Mouse (Mus musculus) adrenal gland, postnatal 25 days (tissue): ENCODE measurements at regions not wholly inside any gene's neighbourhood (a gene's known extent, or its start where the extent isn't known, plus 50 kb on each side); places are given as distances from the start of the nearest gene placed in this dataset.

ENCODE experiments used
- DNase-seq: peaks from one replicate; pipeline ENCODE4 v3.0.0; 2021; ENCODE audit warnings: mixed read lengths

DNA sequence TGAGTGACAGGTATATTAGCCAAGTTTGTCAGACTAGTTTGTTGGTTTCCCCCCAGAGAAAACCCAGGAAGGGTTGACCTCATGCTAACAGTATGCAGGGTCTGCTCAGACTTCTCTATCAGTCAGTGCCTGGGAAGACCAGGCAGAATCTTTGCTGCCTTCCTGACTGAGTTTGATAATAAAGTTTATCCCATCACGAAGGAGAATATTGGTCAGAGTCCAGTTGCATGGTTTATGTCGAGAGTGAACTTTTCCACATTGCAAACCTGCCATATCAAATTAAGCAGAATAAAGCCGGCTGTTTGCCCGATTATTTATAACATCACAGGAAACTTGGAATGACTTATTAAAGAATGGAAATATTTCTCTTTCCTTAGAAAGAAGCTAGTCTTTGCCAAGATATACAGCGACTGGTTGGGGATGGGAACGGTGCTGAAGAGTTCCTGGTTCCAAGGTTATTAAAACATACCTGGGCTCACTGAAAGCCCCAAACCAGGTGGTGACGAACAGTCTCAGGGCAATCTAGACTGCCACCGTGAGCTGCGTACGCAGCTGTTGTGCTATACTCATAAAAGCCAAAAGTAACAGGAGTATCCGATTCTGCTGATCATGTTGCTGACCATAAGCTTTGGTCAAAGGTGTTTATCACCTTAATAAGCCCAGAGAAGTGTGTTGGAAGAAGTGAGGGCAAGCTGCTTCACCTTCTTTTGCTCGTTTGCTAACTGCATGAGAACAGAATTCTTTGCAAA lies 1536.7 kb upstream of the Flrt2 start:
- DNase-seq, result no peak

GRCm38 (mm10) chr12:94182358-94182757 lies 1509.7 kb upstream of the Flrt2 start:
- DNase-seq, result no peak

DNA sequence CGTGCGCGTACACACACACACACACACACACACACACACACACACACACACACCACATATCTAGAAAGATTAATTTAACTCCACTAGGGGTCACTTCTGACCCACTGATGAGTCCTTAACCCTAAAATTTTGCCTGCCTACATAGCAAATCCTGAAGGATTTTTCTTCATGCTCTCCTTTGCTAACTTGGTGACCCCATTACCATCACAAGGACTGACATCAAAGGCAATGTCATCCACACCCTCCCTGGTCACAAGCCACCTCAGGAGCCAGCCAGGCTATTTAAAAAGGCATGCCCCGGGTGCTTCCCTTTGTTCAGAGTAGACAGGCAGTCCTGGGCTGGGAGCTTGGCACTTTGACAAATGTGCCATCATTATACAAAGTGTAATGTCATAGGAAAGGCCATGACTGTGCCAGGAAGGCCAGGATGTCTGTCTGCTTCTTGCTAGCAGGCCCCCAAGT lies 1501.4 kb upstream of the Flrt2 start:
- peak; percentile 27 for DNase-seq

GRCm38 (mm10) chr12:94217906-94218305 lies 1474.1 kb upstream of the Flrt2 start:
- no peak for DNase-seq

- no peak for DNase-seq
Observed at GRCm38 (mm10) chr12:94229894-94230293, 1462.1 kb upstream of the Flrt2 start.

GRCm38 (mm10) chr12:94245366-94245765 lies 1446.7 kb upstream of the Flrt2 start:
- no peak for DNase-seq

DNA sequence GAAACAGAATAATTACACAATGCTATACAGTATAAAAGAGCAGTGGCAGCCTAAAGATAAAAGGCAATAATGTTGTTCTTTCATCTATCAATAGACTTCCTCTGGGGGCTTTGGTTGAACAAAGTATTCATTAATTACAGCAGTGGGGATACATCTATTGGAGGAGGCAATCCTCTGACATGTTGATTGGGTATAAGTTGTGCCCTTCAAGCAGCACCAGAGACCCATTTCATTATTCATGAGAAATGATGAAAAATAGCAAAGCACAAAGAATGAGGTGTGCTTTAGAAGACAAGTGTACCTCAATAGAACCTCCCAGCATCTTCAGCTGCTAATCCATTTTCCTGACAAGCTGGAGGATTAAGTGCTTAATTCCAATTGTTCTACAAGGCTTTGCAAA lies 1444.7 kb upstream of the Flrt2 start:
- no peak for DNase-seq

- DNase-seq, result no peak
Observed at GRCm38 (mm10) chr12:94252957-94253633, 1438.9 kb upstream of the Flrt2 start.

- no peak for DNase-seq
Observed at GRCm38 (mm10) chr12:94280946-94281345, 1411.1 kb upstream of the Flrt2 start.

- no peak for DNase-seq
Observed at GRCm38 (mm10) chr12:94282931-94283330, 1409.1 kb upstream of the Flrt2 start.

DNA sequence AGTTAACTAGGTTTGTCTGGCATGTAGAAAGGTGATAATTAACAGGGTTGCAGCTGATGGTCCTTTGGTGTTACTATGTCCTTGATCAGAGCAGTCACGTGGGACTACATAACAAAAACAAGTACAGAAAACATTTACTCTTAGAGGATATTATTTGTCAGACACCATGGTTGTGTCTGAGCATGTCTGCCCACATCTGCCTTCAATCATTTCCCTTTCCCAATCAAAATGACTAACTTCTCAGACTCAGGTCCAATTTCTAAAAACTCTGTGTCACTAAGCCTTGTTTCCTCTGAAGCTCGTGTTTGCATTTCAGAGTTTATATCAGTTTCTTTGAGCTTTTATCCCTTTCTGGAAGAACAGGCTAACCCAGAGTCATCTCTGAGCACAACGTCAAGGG lies 1408.5 kb upstream of the Flrt2 start:
- DNase-seq, result no peak

DNA sequence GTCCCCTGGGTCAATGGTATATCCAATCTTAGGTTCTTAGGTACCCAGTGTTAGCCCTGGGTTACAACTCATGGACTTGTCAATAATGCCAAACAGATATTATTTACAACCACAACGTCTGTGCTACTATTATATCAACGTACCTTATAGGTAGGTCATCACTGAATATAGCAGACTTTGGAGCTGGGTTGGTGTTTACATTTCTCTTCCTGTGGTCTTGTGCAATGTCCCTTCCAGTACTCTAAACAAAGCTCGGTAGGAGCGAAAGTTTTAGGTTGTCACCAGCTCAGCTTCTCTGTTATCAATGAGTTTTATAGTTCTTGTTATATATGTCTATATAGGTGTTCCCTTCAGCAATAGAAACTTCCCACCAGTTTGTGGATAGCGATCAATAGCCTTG lies 1394.2 kb upstream of the Flrt2 start:
- DNase-seq, result no peak

DNA sequence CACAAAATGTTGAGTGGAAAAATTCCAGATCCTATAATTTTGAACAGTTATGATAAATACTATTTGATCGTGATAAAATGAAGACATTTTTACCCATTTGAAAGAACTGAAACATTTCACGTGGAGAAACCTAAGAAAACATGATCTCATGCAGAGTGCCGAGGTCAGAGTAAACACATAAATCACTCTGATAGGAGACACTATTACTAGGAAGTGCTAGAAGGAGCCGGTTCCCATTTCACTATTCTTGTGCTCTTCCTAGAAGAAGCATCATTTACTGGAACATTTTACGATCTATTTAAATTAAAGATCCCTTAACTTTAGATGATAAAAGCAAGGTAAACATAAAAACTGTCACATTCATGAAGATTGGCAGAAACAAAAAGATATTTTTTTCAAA lies 1359.7 kb upstream of the Flrt2 start:
- no peak for DNase-seq

DNA sequence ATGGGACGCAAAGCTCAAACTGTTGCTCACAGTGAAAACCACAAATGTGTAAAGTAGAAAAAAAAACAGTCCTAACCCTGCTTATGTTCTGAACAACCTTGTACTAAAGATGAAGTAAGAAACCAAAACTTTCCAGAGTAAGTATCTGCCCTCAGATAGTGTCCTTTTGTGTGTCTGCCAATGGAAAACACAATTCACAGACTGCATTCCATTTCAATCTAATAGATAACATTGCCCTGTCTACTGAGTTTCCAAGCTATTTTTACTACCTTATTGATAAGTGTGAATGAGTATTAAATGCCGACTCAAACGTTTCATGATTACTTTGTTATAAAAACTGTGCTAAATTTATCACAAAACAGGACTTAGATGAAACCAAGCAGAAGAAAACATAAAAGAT lies 1357.4 kb upstream of the Flrt2 start:
- no peak for DNase-seq

DNA sequence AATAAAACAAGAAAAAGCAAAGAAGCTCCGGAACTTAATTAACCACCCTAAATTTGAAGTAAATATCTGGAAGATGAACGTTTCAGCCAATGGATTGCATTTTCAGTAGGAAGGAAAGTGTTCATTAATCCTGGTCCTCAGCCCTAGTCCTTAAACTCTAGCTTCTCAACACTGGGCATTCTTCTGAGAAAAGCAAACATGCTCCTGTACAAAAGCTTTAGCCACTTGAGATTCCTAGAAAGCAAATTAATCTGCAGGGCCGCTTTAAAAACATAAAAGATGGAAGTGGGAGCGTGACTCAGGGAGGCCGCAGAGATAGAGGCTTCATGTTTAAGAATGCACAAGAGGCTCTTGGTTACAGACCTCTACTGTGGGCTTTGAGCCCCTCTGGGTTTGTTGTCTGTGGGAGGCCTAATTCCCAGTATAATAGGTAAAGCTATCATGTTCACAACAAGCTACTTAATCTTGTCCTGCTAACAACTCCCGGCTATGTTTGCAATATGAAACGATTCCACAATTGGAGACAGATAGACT lies 1342.3 kb upstream of the Flrt2 start:
- DNase-seq, result no peak

- DNase-seq, result no peak
Observed at GRCm38 (mm10) chr12:94364269-94364668, 1327.8 kb upstream of the Flrt2 start.

GRCm38 (mm10) chr12:94399991-94400390 lies 1292.0 kb upstream of the Flrt2 start:
- DNase-seq, result no peak

DNA sequence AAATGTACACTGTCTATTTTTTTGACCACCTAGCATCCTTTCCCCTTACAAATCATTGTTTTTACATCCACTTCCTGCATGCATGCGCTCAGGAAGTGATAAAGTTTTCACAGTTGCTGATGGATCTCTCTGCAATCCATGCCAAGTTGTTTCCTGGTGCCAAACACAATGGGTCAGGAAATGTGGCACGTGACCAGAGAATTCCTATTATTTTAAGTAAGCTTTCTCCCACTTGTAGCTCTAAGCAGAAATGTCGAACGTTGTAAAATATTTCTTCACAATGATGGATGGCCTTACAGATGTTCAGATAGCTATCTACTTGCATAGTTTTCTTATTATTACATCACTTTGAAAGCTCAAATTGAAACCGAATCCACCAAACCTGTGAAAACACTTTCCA lies 1271.1 kb upstream of the Flrt2 start:
- no peak for DNase-seq

DNA sequence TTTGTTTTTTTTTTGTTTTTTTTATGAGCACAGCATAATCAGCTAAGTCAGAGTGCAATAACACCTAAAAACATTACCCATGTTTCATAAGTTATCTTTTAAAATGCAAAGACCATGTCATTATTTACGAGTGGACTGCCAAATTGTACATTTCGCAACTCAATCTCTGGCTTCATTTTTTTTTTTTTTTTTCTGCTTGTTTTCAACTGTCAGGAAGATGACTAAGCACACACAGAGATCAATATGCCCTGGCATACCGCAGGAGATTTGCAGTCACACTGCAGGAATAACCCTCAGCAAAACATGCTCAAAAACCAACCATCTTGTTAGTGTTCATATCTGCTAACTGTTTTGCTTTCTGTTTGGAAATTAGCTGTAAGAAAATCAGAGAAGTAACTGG lies 1270.3 kb upstream of the Flrt2 start:
- DNase-seq, result no peak

DNA sequence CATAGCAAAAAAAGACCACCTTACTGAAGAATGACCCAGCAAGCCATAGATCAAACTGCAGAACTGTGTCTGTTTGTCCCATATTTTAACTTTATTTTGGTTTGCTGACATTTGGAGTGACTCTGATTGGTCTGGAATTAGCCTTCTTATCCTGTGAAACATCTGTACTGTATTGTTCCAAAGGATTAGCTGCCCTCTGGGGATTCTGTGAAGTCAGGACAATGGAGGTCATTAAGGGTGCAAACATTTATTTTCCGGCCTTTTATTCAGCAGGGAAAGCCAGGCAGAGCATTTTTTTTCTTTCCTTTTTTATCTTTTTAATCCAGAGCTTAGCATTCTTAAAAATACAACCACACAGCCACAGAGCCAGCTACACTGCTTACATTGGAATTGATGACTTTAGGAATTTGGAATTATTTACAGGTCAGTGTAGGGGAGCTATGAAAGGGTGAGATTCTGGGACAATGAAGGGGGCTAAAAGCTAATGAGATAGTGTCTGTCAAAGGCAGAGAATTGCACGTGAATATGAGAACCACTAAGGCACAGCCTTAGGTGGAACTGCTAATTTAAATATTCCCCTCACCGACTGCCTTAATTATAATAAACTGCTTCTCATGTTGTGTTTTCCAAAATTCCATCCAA lies 1267.6 kb upstream of the Flrt2 start:
- no peak for DNase-seq

- no peak for DNase-seq
Observed at GRCm38 (mm10) chr12:94449517-94449916, 1242.5 kb upstream of the Flrt2 start.

DNA sequence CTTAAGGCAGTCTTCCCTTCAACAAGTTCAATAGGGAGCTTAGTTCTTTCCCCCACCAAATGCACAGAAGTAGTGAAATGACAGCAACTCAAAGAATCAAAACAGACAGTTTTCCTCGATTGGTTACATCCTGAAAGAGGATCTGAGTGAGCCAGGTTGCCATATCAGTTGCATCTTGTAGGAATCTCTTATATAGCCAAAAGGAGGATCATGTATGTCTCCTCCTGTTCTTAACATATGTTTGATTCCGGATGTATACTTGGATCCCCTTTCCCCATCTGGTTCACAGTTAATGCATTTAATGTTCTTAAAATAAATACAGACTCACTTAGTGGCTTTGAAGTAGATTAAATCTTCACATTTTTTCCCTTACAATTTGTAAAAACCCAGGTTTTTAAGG lies 1224.0 kb upstream of the Flrt2 start:
- no peak for DNase-seq

GRCm38 (mm10) chr12:94468609-94469008 lies 1223.4 kb upstream of the Flrt2 start:
- DNase-seq, result no peak
